Mouse (Mus musculus): ENCODE data around the gene 4930523C07Rik.

- TF ChIP-seq CTCF (IDR thresholded peaks at IDR 0.05; ENCODE audit: low read depth, low read length) (no peak), POLR2A (IDR thresholded peaks at IDR 0.05; ENCODE audit: borderline replicate concordance, low read depth, low read length) (no peak)
Measured at GRCm38 (mm10) chr1:160025895-160026255, 18.3 kb upstream of the 4930523C07Rik start.
